Mouse (Mus musculus) thymus, adult 2 months (tissue): ENCODE data around the gene Cyp3a13.

ENCODE experiments used
- CTCF ChIP-seq: fragments of 200-500 bp; IDR thresholded peaks from 2 replicates; pipeline ENCODE4 v1.5.1; 2012; ENCODE audit warnings: mild to moderate bottlenecking, control low read depth, low read length, moderate library complexity, borderline replicate concordance; ENCODE audit not compliant: control insufficient read depth, poor library complexity, insufficient read depth; ENCODE audit errors: extremely low read depth
- POLR2A ChIP-seq: fragments of 200-500 bp; IDR thresholded peaks from 2 replicates; pipeline ENCODE4 v1.6.1; 2012; ENCODE audit warnings: mild to moderate bottlenecking, low read length, control low read depth, moderate library complexity; ENCODE audit not compliant: control insufficient read depth, poor library complexity, insufficient read depth; ENCODE audit errors: extremely low read depth

DNA sequence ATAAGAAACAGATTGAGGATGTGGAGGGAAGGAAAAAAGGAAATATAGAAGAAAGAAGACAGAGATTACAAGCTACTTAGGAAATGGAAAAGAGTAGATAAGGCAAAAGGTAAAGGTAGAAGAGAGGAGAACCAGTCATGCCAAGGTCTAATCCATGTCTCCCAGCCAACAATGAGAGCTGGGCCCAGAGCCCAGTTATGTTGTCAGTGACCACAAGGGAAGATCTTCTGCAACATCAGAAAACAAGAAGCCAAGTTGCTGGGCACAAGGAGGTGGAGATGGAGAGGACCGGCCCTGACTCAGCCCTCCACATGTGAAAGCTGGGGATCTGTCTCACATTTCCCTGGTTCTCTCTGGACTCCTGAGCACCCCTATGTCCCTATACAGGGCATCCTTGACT is 33.8 kb downstream of the Cyp3a13 start:
- no peak for TF ChIP-seq CTCF
- TF ChIP-seq POLR2A: no peak
